Mouse (Mus musculus) heart, postnatal 0 days (tissue): ENCODE data around the gene Bcl2l15.

Experiments used
- CTCF ChIP-seq: IDR thresholded peaks from 2 replicates; pipeline ENCODE4 v1.5.1; 2016; ENCODE audit warnings: antibody characterized with exemption, control low read depth, low read depth
- EP300 ChIP-seq: IDR thresholded peaks from 2 replicates; pipeline ENCODE4 v1.6.1; 2016; ENCODE audit warnings: antibody characterized with exemption, low read depth

GRCm38 (mm10) chr3:103789891-103790345, 42.5 kb upstream of the Bcl2l15 start:
- no peak for TF ChIP-seq CTCF
- no peak for TF ChIP-seq EP300
